Mouse (Mus musculus): ENCODE results near the gene Gpr142.

GRCm38 (mm10) chr11:114797176-114797575, 1.5 kb upstream of the Gpr142 start:
- TF ChIP-seq CTCF (IDR thresholded peaks at IDR 0.05; ENCODE audit: insufficient read depth, low read length): no peak
- TF ChIP-seq POLR2A (IDR thresholded peaks at IDR 0.05; ENCODE audit: borderline replicate concordance, extremely low read depth, low read depth, low read length): no peak
